In genomic region chr5:64816974-64817296, GRCm38 (mm10) we compare ENCODE assay signal across 13 mouse cellular contexts. TPM values are rescaled to one million over a fixed set of nuclear protein-coding genes. Genes with fewer than 3 reads are reported as not detected.
DNase-seq lines count a peak whose midpoint lies in the region; ATAC-seq and TF ChIP-seq lines count a peak whose summit lies in the region.
"Had no signal": no experiment of that assay in that cellular context is flagged by ENCODE, and none has a peak within 500 bp of the region (broad histone marks: within the 10 kb centered on the region; RNA-seq: fewer than 3 reads in every experiment).

No protein-coding gene starts in this region.

- no peak for TF ChIP-seq POLR2A in thymus, adult 2 months (IDR thresholded peaks at IDR 0.05; ENCODE audit: control insufficient read depth, extremely low read depth, insufficient read depth, low read length, poor library complexity)

- no peaks in the 10 kb centered on the region for H3K27me3 ChIP-seq in forebrain, embryonic 13.5 days
- H3K27me3 ChIP-seq in forebrain, embryonic 11.5 days (ENCODE audit: control insufficient read depth, insufficient read depth, low read length): no peaks in the 10 kb centered on the region
- no peaks in the 10 kb centered on the region for H3K27me3 ChIP-seq in kidney, embryonic 15.5 days
- no peaks in the 10 kb centered on the region for H3K27me3 ChIP-seq in thymus, adult 2 months (ENCODE audit: control insufficient read depth, insufficient read depth, low read length)
- H3K27me3 ChIP-seq: liver, embryonic 15.5 days had no signal

- no peak overlapping the region for H3K9ac ChIP-seq in forebrain, embryonic 13.5 days
- no peak overlapping the region for H3K9ac ChIP-seq in forebrain, embryonic 11.5 days (ENCODE audit: low read length)
- H3K9ac ChIP-seq in kidney, embryonic 15.5 days: no peak overlapping the region
- H3K9ac ChIP-seq: liver, embryonic 15.5 days had no signal

- no peaks in the 10 kb centered on the region for H3K9me3 ChIP-seq in forebrain, embryonic 13.5 days (replicated peaks)
- H3K9me3 ChIP-seq in forebrain, embryonic 11.5 days (ENCODE audit: control insufficient read depth, low read length): no peaks in the 10 kb centered on the region
- no peaks in the 10 kb centered on the region for H3K9me3 ChIP-seq in kidney, embryonic 15.5 days (replicated peaks)
- H3K9me3 ChIP-seq: liver, embryonic 15.5 days had no signal

- H3K36me3 ChIP-seq in forebrain, embryonic 13.5 days (ENCODE audit: poor library complexity, severe bottlenecking): peaks cover 46% of the 10 kb centered on the region
- H3K36me3 ChIP-seq in forebrain, embryonic 11.5 days (ENCODE audit: control insufficient read depth, insufficient read depth, low read length): peaks cover 3% of the 10 kb centered on the region; the same call in 1 of the 2 replicates
- peaks cover 58% of the 10 kb centered on the region for H3K36me3 ChIP-seq in kidney, embryonic 15.5 days
- peaks cover 24% of the 10 kb centered on the region for H3K36me3 ChIP-seq in thymus, adult 2 months (ENCODE audit: control insufficient read depth, insufficient read depth, low read length)

- H3K4me1 ChIP-seq in forebrain, embryonic 13.5 days: peaks cover 17% of the 10 kb centered on the region
- H3K4me1 ChIP-seq in forebrain, embryonic 11.5 days (replicated peaks; ENCODE audit: control insufficient read depth, insufficient read depth, low read length): peaks cover 11% of the 10 kb centered on the region
- H3K4me1 ChIP-seq in kidney, embryonic 15.5 days: peaks cover 60% of the 10 kb centered on the region
- H3K4me1 ChIP-seq in thymus, adult 2 months (replicated peaks; ENCODE audit: control insufficient read depth, insufficient read depth, low read length): peaks cover 58% of the 10 kb centered on the region

- no peak overlapping the region for H3K4me2 ChIP-seq in forebrain, embryonic 13.5 days
- no peak overlapping the region for H3K4me2 ChIP-seq in forebrain, embryonic 11.5 days (ENCODE audit: low read depth, low read length, severe bottlenecking)
- H3K4me2 ChIP-seq in kidney, embryonic 15.5 days: no peak overlapping the region; the same call in 1 of the 2 replicates
- H3K4me2 ChIP-seq: liver, embryonic 15.5 days had no signal

- peak; percentile 14; the same call in 1 of the 2 replicates for ATAC-seq in forebrain, embryonic 13.5 days
- no peak for ATAC-seq in forebrain, embryonic 11.5 days (replicated peaks; ENCODE audit: low FRiP score)
- ATAC-seq in kidney, embryonic 15.5 days (replicated peaks; ENCODE audit: low FRiP score): peak; percentile 63
- ATAC-seq: midbrain, embryonic 16.5 days had no signal

- H3K27ac ChIP-seq in forebrain, embryonic 13.5 days: no peak overlapping the region
- H3K27ac ChIP-seq in forebrain, embryonic 11.5 days (ENCODE audit: low read depth, low read length): no peak overlapping the region
- H3K27ac ChIP-seq in kidney, embryonic 15.5 days: peak overlapping the region; percentile 61
- peak overlapping the region; percentile 43 for H3K27ac ChIP-seq in thymus, adult 2 months (ENCODE audit: control insufficient read depth, insufficient read depth, low read length)
- H3K27ac ChIP-seq: left cerebral cortex, adult 2 months; liver, embryonic 15.5 days had no signal

- no peak for TF ChIP-seq CTCF in thymus, adult 2 months (IDR thresholded peaks at IDR 0.05; ENCODE audit: borderline replicate concordance, control insufficient read depth, extremely low read depth, insufficient read depth, low read length, poor library complexity)

- no peak for DNase-seq in forebrain, embryonic 11.5 days (ENCODE audit: low spot score)
- DNase-seq in kidney, adult 18-20 months: no peak
- DNase-seq in thymus, adult 2 months: no peak
- DNase-seq in thymus, postnatal 36 days: no peak
- no peak for DNase-seq in embryo, embryonic 10 days (ENCODE audit: low spot score)
- no peak for DNase-seq in ovary, adult 18-20 months (ENCODE audit: low spot score)
- DNase-seq: adrenal gland, adult 2 months; cerebellum, adult 11 months had no signal

- 86% methylated on average over 8 of the region's 8 CpGs for WGBS in forebrain, embryonic 13.5 days
- WGBS in forebrain, embryonic 11.5 days: 95% methylated on average over 8 of the region's 8 CpGs
- 34% methylated on average over 8 of the region's 8 CpGs for WGBS in kidney, embryonic 15.5 days
- WGBS in thymus, adult 2 months: 86% methylated on average over 8 of the region's 8 CpGs

- no peak overlapping the region for H3K4me3 ChIP-seq in forebrain, embryonic 13.5 days
- H3K4me3 ChIP-seq in forebrain, embryonic 11.5 days (ENCODE audit: low read depth, low read length): no peak overlapping the region
- H3K4me3 ChIP-seq in kidney, embryonic 15.5 days (replicated peaks): no peak overlapping the region
- H3K4me3 ChIP-seq in thymus, adult 2 months (ENCODE audit: control insufficient read depth, insufficient read depth, low read length): no peak overlapping the region
- H3K4me3 ChIP-seq: left cerebral cortex, adult 2 months; liver, embryonic 15.5 days had no signal

RNA-seq across cellular contexts. Expression of gene Klf3, which starts 13.7 kb away (rescaled TPM):
- 24.0 and 25.1 TPM in 2 replicates for polyA plus RNA-seq in forebrain, embryonic 13.5 days (2015; fragmentation: Nextera tagmentation; extraction: Ambion mirVana)
- 39.4 and 40.9 TPM in 2 replicates for polyA plus RNA-seq in forebrain, embryonic 11.5 days (2014; fragmentation: Nextera tagmentation; extraction: Ambion mirVana)
- 62.2 and 63.6 TPM in 2 replicates for polyA plus RNA-seq in kidney, embryonic 15.5 days (2015; fragmentation: Nextera tagmentation; extraction: Ambion mirVana)
- 175 and 197 TPM in 2 replicates for polyA plus RNA-seq in thymus, adult 2 months (2012; rRNA removed)

Comparison
In these comparisons a context has a peak if more than half of its experiments do, and no peak if none do; other contexts are left out.
1. H3K27ac ChIP-seq: peak in kidney, embryonic 15.5 days (single experiment) and thymus, adult 2 months (single experiment); none in forebrain, embryonic 13.5 days (single experiment) and forebrain, embryonic 11.5 days (single experiment).